Mouse (Mus musculus) Patski (cell line): ENCODE measurements around the gene Scin. TPM values are rescaled to one million over a fixed set of nuclear protein-coding genes. Genes with fewer than 3 reads are reported as not detected.

Experiments
- ATAC-seq: fragments of 100-300 bp; one replicate; pipeline ENCODE4 v1.8.0; 2021
- CTCF ChIA-PET: fragments of 350-600 bp; sonication (Branson Sonifier 250); formaldehyde crosslinking; loops from one replicate; lab custom pipeline; 2022; ENCODE audit warnings: inconsistent platforms; lab: Charles Lee
- POLR2A ChIA-PET: fragments of 350-600 bp; sonication (Branson Sonifier 250); formaldehyde crosslinking; loops from one replicate; lab custom pipeline; 2022; ENCODE audit warnings: antibody characterized with exemption, inconsistent platforms; lab: Charles Lee
- DNase-seq: peaks from one replicate; pipeline ENCODE4 v3.0.0-alpha.2; 2011; ENCODE audit warnings: low read depth, low spot score
- H3K27me3 ChIP-seq: fragments of 371-371 bp; one replicate; pipeline ENCODE4 v1.5.1; 2021
- CTCF ChIP-seq: fragments of 100-300 bp; IDR thresholded peaks from one replicate; pipeline ENCODE4 v1.5.1; 2021
- in situ Hi-C: fragments of 300-500 bp; cut with MboI; formaldehyde crosslinking; loops from 3 replicates; pipeline ENCODE4 v1.11.1; 2018; ENCODE audit warnings: low pct_unique_long_range_greater_than_20kb, mixed read lengths
- polyA plus RNA-seq: library from polyadenylated mRNA; unstranded; gene quantifications from one replicate; pipeline ENCODE4 v1.2.3, GENCODE M21; 2021

The Scin gene
- polyA plus RNA-seq, 1 experiment from 2014 or later = 3.5 TPM

GRCm38 (mm10) chr12:40090017-40090416, 44.0 kb downstream of the Scin start:
- no peak for TF ChIP-seq CTCF
- CTCF ChIA-PET = no interaction called here
- DNase-seq = no peak
- POLR2A ChIA-PET = interaction anchor here (0.6 kb wide), 1 partner anchor 87 kb away, joined by 3 read pairs; no protein-coding TSS in a partner anchor
- no peaks in the 10 kb centered on the region for H3K27me3 ChIP-seq
- in situ Hi-C loops = no loop called here
- no peak for ATAC-seq

- ATAC-seq = no peak
- CTCF ChIA-PET = interaction anchor here (2.8 kb wide), 1 partner anchor 79 kb away, joined by 9 read pairs; no protein-coding TSS in a partner anchor
- no peak for DNase-seq
- POLR2A ChIA-PET = interaction anchor here (1.2 kb wide), 1 partner anchor 31 kb away, joined by 3 read pairs; no protein-coding TSS in a partner anchor
- in situ Hi-C loops = loop anchor here (10.0 kb wide), 1 partner anchor 739 kb away; no protein-coding TSS in a partner anchor
- TF ChIP-seq CTCF = no peak
- H3K27me3 ChIP-seq = no peaks in the 10 kb centered on the region
Observed at GRCm38 (mm10) chr12:40085731-40086322, 48.2 kb downstream of the Scin start.

GRCm38 (mm10) chr12:40082453-40083238, 51.4 kb downstream of the Scin start:
- peak; percentile 60 for TF ChIP-seq CTCF
- ATAC-seq = peak; percentile 47
- CTCF ChIA-PET = interaction anchor here (0.8 to 4.5 kb wide), 9 partner anchors 9 to 117 kb away, joined by 3 to 21 read pairs (median 3); partner anchors contain the start of gene Lsmem1
- in situ Hi-C loops = loop anchor here (10.0 kb wide), 1 partner anchor 742 kb away; no protein-coding TSS in a partner anchor
- no peaks in the 10 kb centered on the region for H3K27me3 ChIP-seq
- POLR2A ChIA-PET = no interaction called here
- DNase-seq = no peak

GRCm38 (mm10) chr12:40082048-40082447, 52.0 kb downstream of the Scin start:
- peaks cover under 1% of the 10 kb centered on the region for H3K27me3 ChIP-seq
- TF ChIP-seq CTCF = no peak
- in situ Hi-C loops = loop anchor here (10.0 kb wide), 1 partner anchor 743 kb away; no protein-coding TSS in a partner anchor
- no peak for DNase-seq
- ATAC-seq = no peak
- CTCF ChIA-PET = interaction anchor here (0.8 to 4.5 kb wide), 9 partner anchors 8 to 118 kb away, joined by 3 to 21 read pairs (median 3); partner anchors contain the start of gene Lsmem1
- POLR2A ChIA-PET = no interaction called here

- peaks cover 3% of the 10 kb centered on the region for H3K27me3 ChIP-seq
- ATAC-seq (no peak), DNase-seq (no peak)
- in situ Hi-C loops = loop anchor here (5.0 to 25.0 kb wide), 3 partner anchors 561 to 1936 kb away; no protein-coding TSS in a partner anchor
- TF ChIP-seq CTCF = no peak
- ChIA-PET POLR2A (no interaction called here), CTCF (interaction anchor here (0.9 to 2.3 kb wide), 5 partner anchors 9 to 562 kb away, joined by 3 to 7 read pairs (median 3); no protein-coding TSS in a partner anchor)
Observed at GRCm38 (mm10) chr12:40073660-40074059, 60.4 kb downstream of the Scin start.

GRCm38 (mm10) chr12:40047024-40047423, 87.0 kb downstream of the Scin start:
- no peak for ATAC-seq
- ChIA-PET POLR2A (no interaction called here), CTCF (no interaction called here)
- peaks cover 5% of the 10 kb centered on the region for H3K27me3 ChIP-seq
- DNase-seq = no peak
- in situ Hi-C loops = no loop called here
- TF ChIP-seq CTCF = no peak

GRCm38 (mm10) chr12:40043816-40044585, 90.0 kb downstream of the Scin start:
- DNase-seq (no peak), ATAC-seq (no peak)
- POLR2A ChIA-PET = no interaction called here
- CTCF ChIA-PET = no interaction called here
- in situ Hi-C loops = loop anchor here (5.0 kb wide), 2 partner anchors 382 to 532 kb away; no protein-coding TSS in a partner anchor
- TF ChIP-seq CTCF = no peak
- H3K27me3 ChIP-seq = no peaks in the 10 kb centered on the region

GRCm38 (mm10) chr12:40040067-40040466, 94.0 kb downstream of the Scin start:
- POLR2A ChIA-PET = interaction anchor here (1.1 kb wide), 1 partner anchor 362 kb away, joined by 5 read pairs; no protein-coding TSS in a partner anchor
- DNase-seq = no peak
- ATAC-seq = no peak

GRCm38 (mm10) chr12:40037876-40038463, 96.1 kb downstream of the Scin start, which contains the start of gene Arl4a:
Gene Arl4a, minus strand, starts transcription at chr12:40038025.
- no peak for DNase-seq
- ATAC-seq = peak; percentile 74
- H3K27me3 ChIP-seq = no peaks in the 10 kb centered on the region
- POLR2A ChIA-PET = no interaction called here
- CTCF ChIA-PET = no interaction called here
- in situ Hi-C loops = loop anchor here (10.0 kb wide), 1 partner anchor 143 kb away; no protein-coding TSS in a partner anchor
- no peak for TF ChIP-seq CTCF

More at GRCm38 (mm10) chr12:40040067-40040466, 94.0 kb downstream of the Scin start:
- no peaks in the 10 kb centered on the region for H3K27me3 ChIP-seq
- in situ Hi-C loops = loop anchor here (5.0 kb wide), 2 partner anchors 378 to 528 kb away; no protein-coding TSS in a partner anchor
- CTCF ChIA-PET = interaction anchor here (0.9 to 1.1 kb wide), 3 partner anchors 34 to 375 kb away, joined by 3 read pairs; no protein-coding TSS in a partner anchor
- peak; percentile 73 for TF ChIP-seq CTCF
